Mouse (Mus musculus) fat pad, adult 2 months (tissue): ENCODE measurements around the gene Cask.
"Not testable (repeated sequence)": the region's sequence is repeated elsewhere in the genome, so short reads cannot be mapped to it uniquely, and the experiment has no call there.

Experiments used
- DNase-seq: peaks from one replicate; pipeline ENCODE4 v3.0.0-alpha.2; 2011; ENCODE audit warnings: low read depth, low spot score; ENCODE audit errors: extremely low read depth

Gene Cask

GRCm38 (mm10) chrX:13851285-13851684 is at the start of gene Cask:
TSS of gene Cask (minus strand) at chrX:13851367.
- DNase-seq = peak; percentile 47

- DNase-seq = no peak
Measured at GRCm38 (mm10) chrX:13889976-13890375, 38.8 kb upstream of the Cask start.

GRCm38 (mm10) chrX:13884348-13884747 is 33.2 kb upstream of the Cask start:
- DNase-seq = no peak

GRCm38 (mm10) chrX:13881969-13882368 is 30.8 kb upstream of the Cask start:
- DNase-seq = no peak

GRCm38 (mm10) chrX:13860145-13860544 is 9.0 kb upstream of the Cask start:
- DNase-seq = no peak

- no peak for DNase-seq
Measured at GRCm38 (mm10) chrX:13859051-13859450, 7.9 kb upstream of the Cask start.

GRCm38 (mm10) chrX:13848473-13848872 is 2.7 kb downstream of the Cask start:
- no peak for DNase-seq

- peak; percentile 25 for DNase-seq
Measured at GRCm38 (mm10) chrX:13847502-13847851, 3.7 kb downstream of the Cask start.

- DNase-seq = peak; percentile 11
Measured at GRCm38 (mm10) chrX:13846653-13847501, 4.3 kb downstream of the Cask start.

- no peak for DNase-seq
Measured at GRCm38 (mm10) chrX:13845858-13846652, 5.1 kb downstream of the Cask start.

- no peak for DNase-seq
Measured at GRCm38 (mm10) chrX:13845141-13845857, 5.9 kb downstream of the Cask start.

- no peak for DNase-seq
Measured at GRCm38 (mm10) chrX:13822792-13823191, 28.4 kb downstream of the Cask start.

- no peak for DNase-seq
Measured at GRCm38 (mm10) chrX:13798754-13799153, 52.4 kb downstream of the Cask start.

- DNase-seq = no peak
Measured at GRCm38 (mm10) chrX:13765672-13766071, 85.5 kb downstream of the Cask start.

GRCm38 (mm10) chrX:13765024-13765423 is 86.1 kb downstream of the Cask start:
- DNase-seq = no peak

- DNase-seq = no peak
Measured at GRCm38 (mm10) chrX:13757279-13758005, 93.7 kb downstream of the Cask start.

- DNase-seq = no peak
Measured at GRCm38 (mm10) chrX:13741110-13741509, 110.1 kb downstream of the Cask start.

GRCm38 (mm10) chrX:13730785-13731184 is 120.4 kb downstream of the Cask start:
- not testable (repeated sequence) for DNase-seq

GRCm38 (mm10) chrX:13729835-13730480 is 121.2 kb downstream of the Cask start:
- peak; percentile 7 for DNase-seq
